Mouse (Mus musculus): ENCODE measurements around the gene Sdk2.

DNA sequence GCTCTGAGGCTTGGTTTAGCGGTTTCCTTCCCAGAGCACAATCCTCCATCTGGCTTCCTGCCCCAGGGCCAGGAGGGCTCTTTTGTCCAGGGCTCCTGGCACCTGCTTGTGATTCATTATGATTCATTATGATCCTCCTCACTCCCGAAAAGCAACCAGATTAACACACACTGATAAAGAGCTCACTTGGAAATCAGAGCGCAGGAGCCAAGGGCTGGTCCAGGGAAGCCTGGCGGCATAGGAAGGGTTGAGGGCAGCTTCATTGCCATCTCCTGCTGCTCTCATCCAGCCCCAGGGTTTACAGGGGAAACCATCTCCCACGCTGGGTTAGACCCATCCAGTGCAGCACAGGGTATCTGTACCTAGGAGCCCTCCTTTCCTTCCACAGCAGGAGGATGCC lies 143.7 kb downstream of the Sdk2 start:
- TF ChIP-seq SMC3 (IDR thresholded peaks at IDR 0.05; ENCODE audit: low read depth, low read length) = no peak
- no peak for TF ChIP-seq MAFK (IDR thresholded peaks at IDR 0.05; ENCODE audit: borderline replicate concordance, low read depth, low read length)
- TF ChIP-seq POLR2A (IDR thresholded peaks at IDR 0.05; ENCODE audit: control insufficient read depth in 1 of 2, insufficient read depth in 1 of 2, low read depth in 1 of 2, low read length in 2 of 2, poor library complexity in 1 of 2) = no peak
